Mouse (Mus musculus) skeletal muscle tissue, adult 2 months (tissue): ENCODE results near the gene Ppm1l.
A peak's percentile ranks its signal among the peaks of the same experiment; 100 is the strongest.
"Not testable (repeated sequence)": the region's sequence is repeated elsewhere in the genome, so short reads cannot be mapped to it uniquely, and the experiment has no call there.

Source experiments
- DNase-seq: peaks from one replicate; pipeline ENCODE4 v3.0.0-alpha.2; 2012; ENCODE audit warnings: low read depth, low spot score

Gene Ppm1l

DNA sequence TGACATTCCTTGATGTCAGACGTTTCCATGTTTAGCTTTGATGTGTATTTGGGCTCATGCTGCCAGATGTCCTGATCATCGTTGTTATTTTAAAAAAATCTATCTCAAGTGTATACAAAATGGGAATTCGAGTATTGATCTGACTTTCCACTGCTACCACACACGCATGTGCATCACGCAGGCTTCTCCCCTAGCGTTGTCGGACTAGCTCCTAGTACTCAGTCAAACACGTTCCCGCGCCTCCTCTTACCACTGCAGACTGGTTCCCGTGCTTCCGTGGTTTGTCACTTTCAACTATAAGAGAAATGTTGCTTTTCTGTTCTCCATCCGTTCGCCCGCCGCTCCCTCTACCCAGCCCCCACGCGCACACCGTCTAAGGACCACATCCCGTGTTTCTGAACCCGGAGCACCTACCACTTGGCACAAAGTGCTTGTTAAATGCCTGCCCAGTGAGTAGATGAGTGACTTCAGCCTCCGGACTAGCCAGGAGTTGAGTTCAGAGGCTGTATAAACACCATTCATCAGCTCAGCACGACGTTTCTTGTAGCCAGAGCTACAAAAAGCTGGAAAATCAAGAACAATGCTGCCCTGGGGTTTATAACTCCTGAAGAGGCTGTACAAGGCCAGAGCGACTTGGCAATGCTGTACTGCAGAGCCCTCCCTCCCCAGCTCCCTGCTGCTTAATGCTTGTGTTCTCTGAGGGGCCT is 219.4 kb downstream of the Ppm1l start:
- no peak for DNase-seq

DNA sequence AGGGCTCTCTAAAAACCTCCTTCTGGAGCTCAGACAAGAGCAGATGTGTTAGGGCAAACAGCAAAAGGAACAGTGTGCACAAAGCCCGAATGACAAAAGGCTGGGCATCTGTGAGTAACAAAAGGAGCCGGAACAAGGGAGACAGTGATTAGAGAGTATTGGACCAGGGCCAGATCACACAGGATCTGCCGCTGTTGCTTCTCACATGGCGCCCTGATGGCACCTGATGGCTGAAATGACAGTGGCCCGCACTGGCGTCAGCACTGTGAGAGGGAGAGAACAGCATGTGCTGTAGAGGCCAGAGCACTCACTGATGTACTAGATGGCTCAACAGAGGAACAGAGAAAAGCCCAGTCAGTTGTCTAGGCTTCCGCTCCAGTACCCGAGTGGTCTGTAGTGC is 226.3 kb downstream of the Ppm1l start:
- no peak for DNase-seq

DNA sequence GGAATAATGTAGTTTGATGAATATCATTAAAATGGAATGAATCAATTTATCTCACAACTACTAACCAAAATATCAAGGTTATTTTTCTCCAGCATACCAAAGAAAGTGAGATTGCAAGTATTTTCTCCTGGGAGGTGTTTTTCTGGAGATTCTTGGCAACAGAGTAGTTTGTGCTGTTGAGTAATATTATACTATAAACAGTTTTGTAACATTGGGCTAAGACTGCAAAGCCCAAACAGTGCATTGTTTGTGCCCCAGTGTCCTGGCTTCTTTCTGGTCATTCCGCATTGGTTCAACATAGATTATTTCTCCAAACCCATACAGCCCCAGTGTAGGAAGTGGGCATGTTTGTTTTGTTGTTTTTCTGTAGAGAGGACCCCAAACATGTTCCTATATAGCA is 227.1 kb downstream of the Ppm1l start:
- DNase-seq = no peak

DNA sequence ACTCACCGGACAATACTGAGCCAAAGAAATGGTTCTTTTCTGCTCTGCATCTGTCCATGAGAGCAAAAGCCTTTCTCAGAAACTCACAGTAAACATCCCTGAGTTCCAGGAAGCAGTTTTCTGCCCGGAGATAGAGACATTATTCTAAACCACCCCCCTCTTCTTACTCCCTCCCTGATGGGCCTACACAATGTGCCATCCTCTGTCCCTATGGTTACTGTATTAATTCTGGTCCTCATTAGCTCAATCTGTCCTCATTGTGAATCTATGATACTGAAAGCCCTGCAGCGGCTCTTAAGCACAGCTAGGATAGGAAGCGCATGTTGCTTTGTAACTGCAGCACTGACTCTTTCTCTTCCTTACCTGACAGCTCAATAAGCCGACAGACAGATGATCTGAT is 228.4 kb downstream of the Ppm1l start:
- DNase-seq = no peak

DNA sequence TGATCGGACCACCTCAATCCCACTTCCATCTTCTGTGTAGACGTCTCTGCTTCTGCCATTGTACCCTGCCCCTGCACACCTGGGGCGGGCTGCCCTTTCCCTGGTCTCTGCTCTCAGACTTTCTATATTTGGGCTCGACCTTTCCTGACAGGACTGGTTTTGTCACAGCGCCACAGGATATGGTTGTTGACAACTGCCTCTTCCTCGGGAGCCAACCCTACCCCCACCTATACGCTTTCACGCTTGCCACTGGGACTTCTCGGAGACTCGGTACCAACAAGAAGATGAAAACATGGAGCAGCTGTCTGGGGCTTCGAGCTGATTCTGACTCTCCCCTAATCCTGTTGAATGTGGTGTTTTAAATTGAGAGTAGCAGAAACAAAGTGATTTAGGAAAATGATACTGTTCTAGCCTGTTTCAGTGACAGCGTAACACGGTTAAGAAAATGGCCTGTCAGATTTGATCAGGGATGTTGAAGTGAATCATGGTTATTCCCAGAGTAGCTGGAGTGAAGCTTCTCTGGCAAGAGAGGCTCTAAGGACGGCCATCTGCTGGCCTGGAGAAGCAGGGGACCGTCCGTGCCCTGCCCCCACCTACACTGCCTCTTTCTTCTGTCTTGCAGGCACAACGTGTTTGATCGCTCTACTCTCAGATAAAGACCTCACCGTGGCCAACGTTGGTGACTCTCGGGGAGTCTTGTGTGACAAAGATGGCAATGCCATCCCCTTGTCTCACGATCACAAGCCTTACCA is 232.2 kb downstream of the Ppm1l start:
- DNase-seq = peak; percentile 87

DNA sequence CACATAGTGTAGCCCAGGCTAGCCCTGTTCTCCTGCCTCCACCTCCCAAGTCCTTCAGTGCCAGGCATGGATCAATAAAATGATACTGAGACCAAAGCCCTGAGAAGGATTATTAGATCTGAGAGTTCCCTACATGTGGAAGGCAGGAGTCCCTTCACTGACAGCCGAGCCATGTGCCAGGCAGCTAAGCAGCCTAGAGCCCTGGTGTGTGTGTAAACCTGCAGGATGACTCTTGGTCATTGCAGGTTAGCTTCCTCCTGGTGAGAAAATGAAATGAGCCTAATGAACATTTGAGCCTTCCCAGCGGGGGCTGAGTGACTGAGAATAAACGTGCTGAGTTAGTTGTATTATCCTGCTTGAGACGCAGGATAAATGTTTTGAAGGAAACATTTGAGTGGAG is 232.9 kb downstream of the Ppm1l start:
- DNase-seq = no peak

DNA sequence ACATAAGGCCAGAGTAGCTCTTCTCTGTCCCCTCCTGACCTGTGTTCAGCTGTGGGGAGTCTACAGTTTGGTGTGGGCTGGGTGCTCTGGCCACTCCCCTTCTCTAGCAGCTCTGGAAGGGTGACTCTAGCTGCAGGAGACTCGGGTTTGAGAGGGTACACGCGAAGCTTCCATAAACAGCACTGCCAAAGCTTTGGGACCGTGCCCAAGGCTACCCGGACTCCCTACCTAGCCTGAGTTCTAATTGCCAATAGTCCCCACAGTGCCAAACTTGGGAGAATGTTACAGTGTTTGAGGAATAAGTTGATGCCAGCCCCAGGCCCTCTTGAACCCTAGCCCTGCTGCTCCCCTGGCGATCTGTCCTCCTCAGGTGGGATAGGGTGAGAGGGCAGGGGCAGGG is 238.8 kb downstream of the Ppm1l start:
- DNase-seq = no peak

DNA sequence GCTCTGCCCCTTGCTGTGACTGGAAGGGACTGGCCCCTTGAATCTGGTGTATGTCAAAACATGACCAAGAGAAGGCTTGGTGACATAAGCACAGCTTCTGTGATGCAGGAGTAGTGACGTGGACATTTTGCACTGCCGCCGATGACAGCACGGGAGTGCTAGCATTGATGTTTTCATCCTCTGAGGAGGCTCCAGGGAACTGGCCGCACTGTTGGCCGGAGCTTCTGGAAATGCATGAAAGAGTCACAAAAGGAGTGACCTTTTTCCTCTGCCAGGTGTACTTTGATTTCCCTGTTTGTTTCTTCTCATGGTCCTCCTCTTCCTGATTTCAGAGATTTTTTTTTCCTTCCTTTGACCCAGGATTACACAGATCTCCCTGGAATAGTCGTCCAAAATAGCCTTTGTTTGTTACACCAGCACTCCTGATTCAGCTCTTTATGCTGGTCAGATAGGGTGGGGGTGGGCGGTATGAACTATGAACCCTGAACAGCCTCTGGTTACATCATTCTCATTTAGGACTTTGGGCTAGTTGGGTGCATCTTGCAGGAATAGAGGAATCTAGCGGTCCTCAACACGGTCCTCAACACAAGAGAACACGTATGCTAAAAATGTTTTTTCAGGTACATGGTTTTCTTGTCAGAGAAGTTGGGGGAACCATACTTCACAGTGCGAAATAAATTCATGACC is 239.6 kb downstream of the Ppm1l start:
- DNase-seq = no peak

DNA sequence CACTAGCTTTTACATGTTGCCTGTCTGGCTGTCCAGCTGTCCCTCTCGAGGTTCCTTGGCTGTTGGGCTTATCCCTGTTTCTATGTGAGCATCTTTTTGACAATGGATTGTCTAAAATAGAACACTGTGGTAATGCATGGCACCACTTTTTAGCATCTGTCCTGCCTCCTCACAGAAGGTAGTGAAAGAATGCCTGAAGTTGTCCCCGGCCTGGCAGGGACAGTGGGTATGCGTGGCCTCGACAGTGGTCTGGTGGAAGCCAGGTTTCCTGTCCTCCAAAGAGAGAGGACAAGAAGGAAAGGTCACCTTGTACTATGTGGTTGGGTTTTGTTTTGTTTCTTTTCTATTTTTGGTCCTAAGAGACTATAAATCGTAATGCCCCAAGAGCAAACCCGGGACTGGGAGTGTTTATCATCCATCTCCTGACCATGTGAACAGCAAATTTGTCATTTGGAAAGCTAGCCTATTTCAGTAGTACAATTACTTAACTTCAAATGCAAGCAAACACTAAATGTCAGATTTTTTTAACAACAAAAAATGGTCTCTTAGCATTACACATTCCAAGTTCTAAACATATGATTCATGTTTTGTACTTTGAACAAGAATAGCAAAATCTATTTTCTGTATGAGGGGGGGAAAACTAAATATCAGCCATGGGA is 242.8 kb downstream of the Ppm1l start:
- DNase-seq = no peak

DNA sequence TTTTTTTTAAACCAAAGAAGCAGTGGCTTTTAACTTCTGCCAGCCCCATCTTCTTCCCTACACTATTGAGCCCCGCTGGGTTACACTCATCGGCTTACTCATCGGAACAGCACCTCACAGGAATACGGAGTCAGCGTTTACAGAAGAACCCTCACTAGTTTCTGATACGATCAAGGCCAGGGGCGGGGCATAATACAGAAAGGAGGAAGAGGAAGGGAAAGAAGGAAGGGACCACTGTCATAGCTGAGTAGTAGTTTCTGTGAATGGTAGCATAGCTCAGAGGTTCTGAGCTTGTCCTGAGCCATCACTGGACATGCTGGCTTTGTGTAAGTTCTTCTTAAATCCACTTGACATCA is 243.3 kb downstream of the Ppm1l start:
- DNase-seq = no peak

DNA sequence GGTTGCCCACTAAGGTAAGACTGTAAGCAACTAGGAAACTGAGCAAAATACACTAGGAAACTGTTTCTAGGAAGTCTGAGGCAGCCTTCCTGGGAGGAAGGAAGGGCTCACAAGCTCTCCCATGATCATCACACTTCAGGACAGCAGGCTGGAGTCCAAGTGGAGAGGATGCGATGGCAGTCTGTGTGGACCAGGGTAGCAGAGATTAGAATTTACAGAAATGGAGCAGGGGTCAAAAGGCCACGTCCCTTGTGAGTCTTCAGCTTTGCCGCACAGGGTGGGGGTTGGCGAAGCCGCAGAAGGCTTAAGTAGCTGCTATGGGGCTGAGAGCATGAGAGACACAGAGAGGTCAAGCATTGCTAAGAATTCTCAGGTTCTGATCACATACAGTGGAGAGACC is 245.0 kb downstream of the Ppm1l start:
- no peak for DNase-seq

DNA sequence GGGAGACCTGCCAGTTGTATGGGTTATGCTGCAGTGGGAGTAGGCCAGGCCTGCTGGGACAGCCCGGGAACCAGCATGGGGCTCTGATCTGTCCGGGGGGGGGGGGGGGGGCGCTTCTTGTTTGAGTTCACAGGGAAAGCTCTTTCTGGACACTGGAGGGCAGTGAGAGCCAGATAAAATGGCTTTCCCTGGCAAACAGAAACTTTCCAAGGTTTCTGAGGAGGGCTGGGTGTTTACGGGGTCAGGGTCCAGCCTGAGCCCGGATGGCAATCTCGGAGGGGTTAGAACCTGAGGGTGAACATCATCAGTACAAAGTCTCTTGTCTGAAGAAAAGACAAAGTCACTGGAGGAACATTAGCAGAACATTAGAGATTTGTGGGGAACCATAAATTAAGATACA is 246.7 kb downstream of the Ppm1l start:
- no peak for DNase-seq

DNA sequence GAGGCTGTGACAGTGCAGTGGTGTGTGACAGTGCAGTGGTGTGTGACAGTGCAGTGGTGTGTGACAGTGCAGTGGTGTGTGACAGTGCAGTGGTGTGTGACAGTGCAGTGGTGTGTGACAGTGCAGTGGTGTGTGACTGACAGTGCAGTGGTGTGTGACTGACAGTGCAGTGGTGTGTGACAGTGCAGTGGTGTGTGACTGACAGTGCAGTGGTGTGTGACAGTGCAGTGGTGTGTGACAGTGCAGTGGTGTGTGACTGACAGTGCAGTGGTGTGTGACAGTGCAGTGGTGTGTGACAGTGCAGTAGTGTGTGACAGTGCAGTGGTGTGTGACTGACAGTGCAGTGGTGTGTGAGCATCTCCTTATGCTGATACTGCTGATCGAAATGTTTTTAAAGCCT is 248.9 kb downstream of the Ppm1l start:
- not testable (repeated sequence) for DNase-seq

DNA sequence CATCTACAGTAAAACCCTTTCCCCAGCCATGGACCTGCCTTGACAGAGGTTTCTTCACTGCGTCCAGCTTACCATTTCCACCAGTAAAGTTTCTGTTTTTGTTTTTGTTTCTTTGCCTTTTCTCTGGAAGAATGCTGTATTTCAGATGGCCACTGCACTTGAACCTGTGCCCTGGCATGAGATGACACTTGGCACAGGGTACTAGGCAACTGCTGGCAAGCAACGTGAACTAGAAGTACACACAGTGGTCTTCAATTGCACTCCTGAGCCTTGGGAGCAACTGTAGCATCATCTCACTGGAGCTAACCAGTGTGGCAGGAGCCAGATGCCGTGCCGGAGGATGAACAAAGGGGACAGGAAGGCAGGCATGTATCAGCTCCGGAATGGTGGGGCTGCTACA is 255.9 kb downstream of the Ppm1l start:
- DNase-seq = no peak

DNA sequence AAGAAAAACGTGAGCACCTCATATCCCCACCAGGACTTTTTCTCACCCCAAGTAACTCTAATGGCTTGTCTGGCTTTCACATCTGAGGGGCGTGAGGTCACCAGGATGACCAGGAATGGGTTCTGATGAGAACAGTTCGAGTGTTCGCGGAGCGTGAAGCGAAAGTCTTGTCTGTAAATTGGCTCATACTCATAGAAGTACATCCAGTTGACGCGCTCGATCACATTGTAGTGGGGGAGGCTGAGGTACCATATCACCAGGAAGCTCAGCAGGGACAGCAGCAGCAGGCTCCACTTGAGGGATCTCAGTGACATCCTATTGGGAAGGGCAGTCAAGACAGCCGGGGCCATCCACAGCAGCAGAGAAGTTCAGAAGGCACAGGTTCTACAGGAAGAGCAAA is 258.9 kb downstream of the Ppm1l start:
- DNase-seq = no peak

DNA sequence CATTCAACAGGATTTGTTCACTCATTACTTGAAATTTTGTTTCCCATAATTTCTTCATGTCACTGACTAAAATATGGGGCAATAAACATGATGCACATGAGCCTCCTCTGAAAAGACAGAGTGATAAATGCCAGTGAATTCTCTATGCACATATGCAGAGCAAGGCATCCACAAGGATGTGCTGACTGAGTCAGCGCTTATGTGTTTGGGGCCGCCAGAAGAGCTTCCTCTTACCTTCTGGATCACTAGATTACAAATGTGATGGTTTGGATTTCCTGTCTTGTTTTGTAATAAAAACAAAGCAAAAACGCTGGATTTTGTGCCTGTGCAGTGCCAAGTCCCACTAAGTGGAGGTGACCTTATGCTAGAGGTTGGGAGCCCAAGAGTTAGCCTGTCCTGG is 260.1 kb downstream of the Ppm1l start:
- DNase-seq = no peak

DNA sequence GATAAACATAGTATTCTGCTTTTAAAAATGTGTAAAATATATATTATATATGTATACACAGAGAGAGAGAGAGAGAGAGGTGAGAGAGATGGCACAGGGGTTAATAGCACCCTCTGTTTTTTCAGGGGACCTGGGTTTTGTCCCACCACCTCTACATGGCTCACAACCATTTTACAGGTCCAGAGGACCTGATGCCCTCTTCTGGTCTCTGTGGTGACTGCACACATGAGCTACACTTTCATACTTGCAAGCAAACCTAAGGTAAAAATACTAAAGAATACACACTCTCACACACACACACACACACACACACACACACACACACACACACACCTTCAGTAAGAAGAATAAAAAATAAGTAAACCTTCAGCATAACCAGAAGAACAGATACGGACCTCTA is 262.1 kb downstream of the Ppm1l start:
- no peak for DNase-seq

DNA sequence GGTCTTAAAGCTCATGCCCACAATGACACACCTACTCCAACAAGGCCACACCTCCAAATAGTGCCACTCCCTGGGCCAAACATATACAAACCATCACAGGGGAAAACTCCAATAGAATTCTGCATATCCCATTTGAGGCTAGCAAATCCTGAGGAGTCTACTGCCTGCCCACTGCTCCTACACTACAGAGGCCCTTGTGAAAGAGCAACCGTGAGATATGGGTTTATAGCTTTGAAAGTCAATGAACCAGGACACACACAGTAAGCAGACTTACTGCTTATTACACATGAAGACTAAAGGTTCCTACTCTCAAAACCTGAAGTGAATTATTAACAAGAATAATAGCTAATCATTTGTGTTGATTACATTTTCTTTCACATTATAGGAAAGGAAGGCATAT is 267.1 kb downstream of the Ppm1l start:
- no peak for DNase-seq

DNA sequence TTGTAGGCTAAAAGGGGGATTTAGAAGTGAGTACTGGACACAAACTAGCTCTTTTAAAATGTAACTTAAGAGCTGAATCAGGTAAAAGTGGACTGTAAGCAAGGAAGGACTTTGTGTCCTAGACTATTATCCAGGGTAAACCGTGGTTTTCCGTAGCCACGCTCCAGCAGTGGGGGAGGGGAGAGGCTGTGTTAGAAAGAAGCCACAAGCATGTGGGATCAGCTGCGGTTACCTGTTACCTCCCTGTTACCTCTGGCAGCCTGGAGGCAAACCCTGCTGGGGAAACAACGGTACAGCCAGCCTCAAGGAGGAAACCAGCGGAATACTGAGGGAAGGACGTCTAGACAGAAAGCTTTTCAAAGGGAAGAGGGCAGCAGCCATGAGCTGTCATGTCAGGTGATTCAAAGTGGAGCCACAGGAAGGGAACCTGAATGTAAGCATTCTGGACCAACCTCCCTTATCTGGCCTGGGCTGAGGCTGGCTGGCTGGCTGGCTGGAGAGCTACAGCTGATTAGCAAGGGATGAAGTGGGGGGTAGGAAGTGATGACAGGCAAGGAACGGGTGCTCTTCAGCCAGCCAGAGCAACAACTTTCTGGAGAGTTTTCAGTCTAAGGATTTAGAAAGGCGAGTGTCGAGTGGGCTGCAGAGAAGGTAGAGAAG is 271.6 kb downstream of the Ppm1l start:
- no peak for DNase-seq

DNA sequence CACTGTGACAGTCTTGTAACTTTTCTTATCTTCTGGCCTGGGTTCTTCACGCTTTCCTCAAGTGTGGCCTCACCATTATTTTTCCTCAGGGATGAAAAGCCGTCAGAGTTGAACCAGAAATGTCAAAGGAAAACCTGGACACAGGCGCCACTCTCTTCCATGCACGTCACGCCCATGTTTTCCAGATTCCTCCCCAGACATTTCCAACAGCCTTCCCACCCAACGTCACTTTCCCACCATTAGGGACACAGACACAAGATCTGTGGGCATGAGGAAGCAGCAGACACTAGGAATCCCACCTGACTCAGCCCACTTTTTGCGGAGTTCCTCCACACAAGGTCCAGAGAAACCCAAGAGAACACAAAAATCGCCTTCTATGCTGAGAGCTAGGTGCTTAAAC is 276.8 kb downstream of the Ppm1l start:
- DNase-seq = no peak

DNA sequence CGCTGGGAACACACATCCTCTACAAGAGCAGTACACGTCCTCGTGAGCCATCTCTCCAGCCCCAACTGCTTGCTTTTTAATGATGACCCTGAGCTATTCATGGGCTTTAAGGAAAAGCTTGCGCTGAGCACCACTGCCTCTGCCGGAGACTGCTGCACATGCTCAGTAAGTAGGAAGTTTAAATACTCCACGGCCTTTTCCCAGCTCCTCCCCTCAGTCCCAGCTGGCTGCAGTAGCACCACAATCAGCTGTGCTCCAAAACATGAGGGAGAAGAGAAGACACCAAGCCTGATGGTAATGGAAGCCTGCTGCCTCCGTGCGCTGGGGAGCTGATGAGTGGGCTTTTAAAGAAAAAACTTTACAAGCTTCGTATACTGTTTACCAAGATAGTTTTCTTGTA is 277.4 kb downstream of the Ppm1l start:
- DNase-seq = no peak

DNA sequence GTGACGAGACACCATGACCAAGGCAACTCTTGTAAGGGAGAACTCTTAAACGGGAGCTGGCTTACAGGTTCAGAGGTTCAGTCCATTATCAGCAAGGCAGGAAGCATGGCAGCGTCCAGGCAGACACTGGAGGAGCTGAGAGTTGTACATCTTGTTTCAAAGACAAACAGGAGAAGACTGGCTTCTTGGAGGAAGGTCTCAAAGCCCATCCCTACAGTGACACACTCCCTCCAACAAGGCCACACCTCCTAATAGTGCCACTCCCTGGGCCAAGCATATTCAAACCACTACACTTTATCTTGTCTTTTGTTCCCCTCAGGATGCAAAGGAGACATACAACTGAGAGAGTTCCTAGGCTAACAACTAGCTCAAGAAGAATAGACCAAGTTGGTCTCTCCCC is 279.5 kb downstream of the Ppm1l start:
- no peak for DNase-seq
